Mouse (Mus musculus) Patski (cell line): ENCODE results near the gene Ccdc141. TPM values are rescaled to one million over a fixed set of nuclear protein-coding genes. Genes with fewer than 3 reads are reported as not detected.

Experiments
- ATAC-seq: fragments of 100-300 bp; one replicate; pipeline ENCODE4 v1.8.0; 2021
- CTCF ChIA-PET: fragments of 350-600 bp; sonication (Branson Sonifier 250); formaldehyde crosslinking; loops from one replicate; lab custom pipeline; 2022; ENCODE audit warnings: inconsistent platforms; lab: Charles Lee
- POLR2A ChIA-PET: fragments of 350-600 bp; sonication (Branson Sonifier 250); formaldehyde crosslinking; loops from one replicate; lab custom pipeline; 2022; ENCODE audit warnings: antibody characterized with exemption, inconsistent platforms; lab: Charles Lee
- DNase-seq: peaks from one replicate; pipeline ENCODE4 v3.0.0-alpha.2; 2011; ENCODE audit warnings: low read depth, low spot score
- H3K27me3 ChIP-seq: fragments of 371-371 bp; one replicate; pipeline ENCODE4 v1.5.1; 2021
- CTCF ChIP-seq: fragments of 100-300 bp; IDR thresholded peaks from one replicate; pipeline ENCODE4 v1.5.1; 2021
- in situ Hi-C: fragments of 300-500 bp; cut with MboI; formaldehyde crosslinking; loops from 3 replicates; pipeline ENCODE4 v1.11.1; 2018; ENCODE audit warnings: low pct_unique_long_range_greater_than_20kb, mixed read lengths
- polyA plus RNA-seq: library from polyadenylated mRNA; unstranded; gene quantifications from one replicate; pipeline ENCODE4 v1.2.3, GENCODE M21; 2021

The Ccdc141 gene
- polyA plus RNA-seq, 1 experiment from 2014 or later: 0.56 TPM

DNA sequence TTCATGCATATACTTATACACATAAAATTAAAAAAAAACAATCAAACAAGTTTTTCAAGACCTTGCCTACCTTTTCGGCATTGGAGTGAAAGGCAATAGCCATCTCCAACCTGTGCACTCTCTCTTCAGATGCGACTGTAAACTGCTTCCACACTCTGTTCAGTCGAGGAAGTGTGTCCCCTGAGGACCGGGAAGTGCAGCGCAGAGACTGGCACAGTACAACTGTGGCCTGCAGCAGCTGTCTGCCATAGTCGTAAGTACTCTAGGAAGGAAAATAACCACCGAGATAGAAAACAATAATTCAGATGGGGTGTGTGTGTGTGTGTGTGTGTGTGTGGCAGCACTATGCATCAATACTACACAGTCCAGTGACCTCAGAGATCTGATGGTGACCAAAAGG lies 20.5 kb upstream of the Ccdc141 start:
- H3K27me3 ChIP-seq: no peaks in the 10 kb centered on the region
- ChIA-PET POLR2A (no interaction called here), CTCF (interaction anchor here (1.6 kb wide), 1 partner anchor 9 kb away, joined by 4 read pairs; no protein-coding TSS in a partner anchor)
- in situ Hi-C loops: no loop called here
- TF ChIP-seq CTCF: no peak
- DNase-seq: no peak
- ATAC-seq: no peak

DNA sequence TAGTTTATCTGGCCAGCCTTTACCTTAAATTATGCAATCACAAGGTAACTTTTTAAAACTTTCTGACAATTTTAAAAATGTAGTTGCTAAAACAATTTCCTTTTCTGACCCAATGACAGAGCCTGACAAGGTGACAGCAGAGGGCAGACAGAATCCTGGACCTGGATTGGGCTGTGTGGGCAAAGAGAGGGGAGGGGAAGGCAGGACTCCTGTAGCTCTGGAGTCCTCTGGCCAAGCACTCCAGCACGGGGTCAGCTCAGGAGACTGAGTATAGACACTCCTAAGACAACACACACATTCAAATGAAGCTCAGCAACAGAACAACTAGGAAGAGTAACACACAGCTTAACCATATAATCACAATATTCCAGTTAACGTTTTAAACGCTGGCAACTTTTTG lies 19.9 kb upstream of the Ccdc141 start:
- DNase-seq: no peak
- CTCF ChIA-PET: interaction anchor here (1.6 kb wide), 1 partner anchor 9 kb away, joined by 4 read pairs; no protein-coding TSS in a partner anchor
- no peak for TF ChIP-seq CTCF
- in situ Hi-C loops: no loop called here
- POLR2A ChIA-PET: no interaction called here
- H3K27me3 ChIP-seq: no peaks in the 10 kb centered on the region
- ATAC-seq: no peak

DNA sequence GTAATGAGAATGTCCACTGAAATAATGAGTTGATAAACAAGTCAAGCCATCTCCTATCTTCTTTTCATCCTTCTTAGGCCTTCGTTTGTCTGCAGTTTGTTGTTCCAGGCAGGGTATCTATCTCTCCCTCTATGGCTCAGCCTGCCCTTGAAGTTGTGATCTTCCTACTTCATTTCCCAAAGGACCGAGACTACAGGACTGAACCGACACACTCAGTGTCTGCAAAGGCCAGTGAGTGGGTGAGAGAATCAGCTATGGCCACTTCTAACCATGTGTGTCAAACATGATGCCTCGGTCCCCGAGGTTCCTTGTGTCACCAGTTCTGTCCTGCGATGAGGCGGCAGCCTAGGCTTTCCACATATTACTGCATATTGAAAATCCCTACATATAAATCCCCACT lies 19.2 kb upstream of the Ccdc141 start:
- in situ Hi-C loops: no loop called here

DNA sequence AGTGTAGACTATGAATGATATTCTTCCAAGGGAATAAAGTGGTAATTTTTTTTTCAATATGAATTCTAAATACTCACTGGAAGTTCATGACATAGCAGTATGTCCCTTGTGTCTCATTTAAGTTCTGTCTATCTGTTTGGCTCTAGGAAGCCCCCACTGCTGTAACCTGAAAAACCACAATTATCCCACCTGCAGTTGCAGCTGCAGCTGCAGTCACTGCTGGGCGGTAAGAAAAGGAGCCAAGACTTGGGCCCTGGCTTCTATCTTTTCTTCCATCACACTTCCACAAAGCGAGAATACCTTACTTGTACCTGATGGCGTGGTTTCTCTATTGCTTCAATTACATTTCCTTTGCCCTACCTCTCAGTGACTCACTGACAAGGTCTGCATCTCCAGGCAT lies 17.1 kb upstream of the Ccdc141 start:
- CTCF ChIA-PET: no interaction called here
- H3K27me3 ChIP-seq: no peaks in the 10 kb centered on the region
- DNase-seq (no peak), ATAC-seq (no peak)
- POLR2A ChIA-PET: no interaction called here
- in situ Hi-C loops: no loop called here
- no peak for TF ChIP-seq CTCF

More for the DNA sequence above, 19.2 kb upstream of the Ccdc141 start:
- POLR2A ChIA-PET: no interaction called here
- ATAC-seq (no peak), DNase-seq (no peak)
- CTCF ChIA-PET: interaction anchor here (1.4 to 1.6 kb wide), 2 partner anchors 8 to 14 kb away, joined by 4 to 5 read pairs; no protein-coding TSS in a partner anchor
- no peaks in the 10 kb centered on the region for H3K27me3 ChIP-seq
- TF ChIP-seq CTCF: no peak

DNA sequence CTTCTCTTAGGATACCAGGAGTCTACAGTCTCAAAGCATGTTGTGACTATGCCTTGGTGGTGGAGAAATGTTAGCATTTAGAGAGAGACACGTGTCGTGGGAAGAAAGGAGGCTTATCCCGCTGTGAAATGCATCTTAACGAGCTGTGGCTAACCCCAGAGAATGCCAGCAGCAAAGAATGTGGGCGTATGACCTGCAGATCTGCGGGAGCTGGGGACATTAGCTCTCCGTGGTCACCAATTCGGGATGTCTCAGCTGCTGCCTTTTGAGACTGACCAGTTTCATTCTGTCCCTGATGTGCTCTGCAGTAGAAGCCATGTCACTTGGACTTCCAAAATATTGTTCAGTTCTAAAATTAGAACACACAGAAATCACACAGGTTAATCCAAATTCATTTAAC lies 16.5 kb upstream of the Ccdc141 start:
- in situ Hi-C loops: no loop called here
- ATAC-seq (no peak), DNase-seq (no peak)
- ChIA-PET CTCF (no interaction called here), POLR2A (no interaction called here)
- TF ChIP-seq CTCF: no peak
- H3K27me3 ChIP-seq: no peaks in the 10 kb centered on the region

DNA sequence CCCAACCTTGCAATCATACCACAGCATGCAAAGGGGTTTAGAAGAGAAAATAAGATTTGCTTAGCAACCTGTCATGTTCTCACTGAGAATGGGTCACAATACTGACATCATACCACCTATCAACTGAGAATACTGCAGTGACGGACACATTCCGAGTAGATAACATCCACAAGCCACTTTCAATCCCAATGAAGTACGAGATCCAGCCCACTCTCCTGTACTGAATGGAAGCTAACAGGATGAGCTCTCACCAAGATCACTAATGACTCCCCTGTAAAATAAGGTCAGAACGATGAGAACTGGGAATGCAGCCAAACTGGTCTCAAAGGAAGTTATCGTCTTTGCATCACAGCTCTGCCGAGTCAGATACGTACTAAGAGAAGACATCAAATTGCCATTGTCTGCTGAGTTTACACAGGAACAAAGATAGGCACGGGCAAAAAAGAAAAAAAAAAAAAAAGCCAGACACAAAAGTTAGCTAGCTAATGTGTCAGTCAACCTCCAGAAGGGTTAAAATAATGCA lies 13.7 kb upstream of the Ccdc141 start:
- DNase-seq (no peak), ATAC-seq (no peak)

DNA sequence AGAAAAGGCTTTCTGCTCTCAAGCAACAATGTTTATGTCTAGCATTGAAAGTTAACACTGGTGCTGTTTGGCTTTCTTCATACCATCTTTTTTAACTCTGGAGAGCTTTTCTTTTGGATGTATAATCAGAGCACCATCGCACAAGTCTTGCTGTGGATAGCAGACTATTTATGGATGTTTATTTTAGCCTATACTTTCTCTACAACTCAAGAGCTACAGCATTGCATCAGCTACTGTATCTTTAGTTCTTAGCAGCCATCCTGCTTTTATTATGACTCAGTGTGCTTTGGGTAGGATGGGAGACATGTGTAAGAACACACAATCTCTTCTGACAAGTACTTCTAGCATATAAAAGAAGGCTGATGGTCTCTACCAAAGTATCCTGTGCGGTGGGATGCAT lies 13.2 kb upstream of the Ccdc141 start:
- ATAC-seq (no peak), DNase-seq (no peak)
- CTCF ChIA-PET: no interaction called here
- TF ChIP-seq CTCF: no peak
- POLR2A ChIA-PET: no interaction called here
- no peaks in the 10 kb centered on the region for H3K27me3 ChIP-seq
- in situ Hi-C loops: no loop called here

More for the DNA sequence above, 13.7 kb upstream of the Ccdc141 start:
- ChIA-PET CTCF (no interaction called here), POLR2A (no interaction called here)
- TF ChIP-seq CTCF: no peak
- no peaks in the 10 kb centered on the region for H3K27me3 ChIP-seq
- in situ Hi-C loops: no loop called here

DNA sequence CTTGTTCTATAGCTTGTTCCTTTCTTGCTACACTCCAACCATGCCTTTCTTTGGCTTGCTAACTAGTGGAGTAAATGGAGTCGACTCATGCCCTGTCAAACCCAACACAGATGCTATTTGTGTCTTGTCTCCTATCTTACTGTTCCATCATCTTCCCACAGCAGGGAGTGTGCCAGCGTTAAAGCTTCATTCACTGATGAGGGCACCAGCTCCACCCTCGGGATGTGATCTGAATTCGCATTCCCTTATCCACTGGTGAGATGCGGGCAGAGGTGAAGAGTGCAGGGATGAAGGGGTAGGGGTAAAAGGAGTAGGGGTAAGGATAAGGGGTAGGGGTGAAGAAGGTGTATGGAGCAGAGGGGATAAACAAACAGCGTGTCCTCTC lies 12.6 kb upstream of the Ccdc141 start:
- TF ChIP-seq CTCF: no peak
- POLR2A ChIA-PET: no interaction called here
- DNase-seq: no peak
- CTCF ChIA-PET: no interaction called here
- no peak for ATAC-seq
- in situ Hi-C loops: no loop called here
- no peaks in the 10 kb centered on the region for H3K27me3 ChIP-seq

DNA sequence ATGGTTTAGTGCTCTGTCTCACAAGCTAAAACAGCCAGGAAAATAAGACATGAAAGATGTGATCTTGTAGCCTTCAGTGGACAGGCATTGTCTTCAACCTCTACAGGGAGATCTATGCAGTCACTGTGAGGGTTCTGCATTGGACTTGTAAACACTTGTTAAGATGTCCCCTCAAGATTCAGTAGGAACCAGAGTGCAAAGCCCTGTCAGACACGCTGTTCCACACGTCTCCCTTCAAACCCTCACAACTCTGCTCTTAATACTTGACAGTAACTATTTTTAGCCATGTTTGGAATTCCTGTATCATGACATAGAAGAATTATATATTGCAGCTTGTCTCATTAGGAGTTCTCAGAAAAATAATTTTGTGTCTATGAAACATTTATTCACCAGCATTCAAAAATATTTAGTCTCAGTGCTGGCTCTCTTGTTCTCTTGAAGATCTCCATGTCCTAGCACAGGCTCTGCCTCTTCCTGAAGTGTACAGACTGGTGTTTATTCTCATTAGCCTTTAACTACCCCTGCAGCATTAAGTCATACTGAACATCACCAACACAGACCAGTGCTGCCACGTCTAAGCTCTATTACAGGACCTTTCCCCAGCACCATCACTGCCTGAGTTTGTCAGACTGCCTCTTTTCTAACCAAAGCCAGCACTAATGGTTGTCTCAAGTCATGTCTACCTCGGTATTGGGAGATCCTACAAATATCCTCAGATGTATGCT lies 12.0 kb upstream of the Ccdc141 start:
- ChIA-PET CTCF (interaction anchor here (1.4 to 1.6 kb wide), 2 partner anchors 8 to 48 kb away, joined by 3 to 4 read pairs; no protein-coding TSS in a partner anchor), POLR2A (no interaction called here)
- H3K27me3 ChIP-seq: no peaks in the 10 kb centered on the region
- no peak for DNase-seq
- TF ChIP-seq CTCF: no peak
- in situ Hi-C loops: no loop called here
- no peak for ATAC-seq

DNA sequence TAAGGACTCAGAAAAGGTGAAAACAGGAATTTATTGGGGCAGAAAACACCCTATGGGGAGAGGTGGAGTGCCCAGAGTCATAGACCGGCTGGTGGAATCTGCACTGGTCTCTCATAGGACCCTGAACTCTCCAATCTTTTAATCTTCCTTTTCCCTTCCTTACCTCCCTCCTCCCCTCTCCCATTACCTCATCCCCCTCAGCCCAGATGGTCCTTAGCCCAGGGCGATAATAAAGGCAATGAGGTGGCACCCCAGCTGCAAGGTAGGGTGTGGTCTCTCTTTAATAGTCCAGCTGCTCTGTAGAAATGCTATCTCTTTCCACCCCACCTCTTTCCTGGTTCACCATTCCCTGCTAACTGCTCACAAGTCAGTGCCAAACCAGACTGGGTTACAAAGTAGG lies 7.0 kb upstream of the Ccdc141 start:
- CTCF ChIA-PET: no interaction called here
- no peak for ATAC-seq
- in situ Hi-C loops: no loop called here

DNA sequence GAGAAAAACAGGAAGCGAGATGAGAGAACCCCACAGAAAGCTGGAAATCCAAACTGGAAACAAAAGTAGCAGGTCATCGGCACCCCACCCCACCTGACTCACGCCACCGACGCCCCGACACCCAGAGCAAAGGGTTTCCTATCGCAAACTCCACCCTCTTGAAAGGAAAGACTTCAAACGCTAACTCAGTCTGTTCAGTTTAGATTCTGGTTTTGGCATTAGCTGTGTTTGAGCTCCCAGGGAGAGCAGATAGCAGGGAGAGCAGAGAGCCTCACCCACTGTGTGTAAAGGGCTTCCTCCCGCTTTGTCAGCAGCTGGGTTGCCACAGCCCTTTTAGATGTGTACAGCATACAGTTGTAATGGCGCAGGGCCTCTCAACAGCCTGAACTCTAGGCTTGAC lies 6.0 kb upstream of the Ccdc141 start:
- no peak for ATAC-seq

More for the DNA sequence above, 7.0 kb upstream of the Ccdc141 start:
- no peak for TF ChIP-seq CTCF
- DNase-seq: no peak
- POLR2A ChIA-PET: no interaction called here
- no peaks in the 10 kb centered on the region for H3K27me3 ChIP-seq

More for the DNA sequence above, 6.0 kb upstream of the Ccdc141 start:
- no peak for DNase-seq
- ChIA-PET CTCF (interaction anchor here (1.0 kb wide), 1 partner anchor 96 kb away, joined by 4 read pairs; no protein-coding TSS in a partner anchor), POLR2A (interaction anchor here (0.6 kb wide), 1 partner anchor 23 kb away, joined by 3 read pairs; no protein-coding TSS in a partner anchor)
- in situ Hi-C loops: no loop called here
- TF ChIP-seq CTCF: no peak
- no peaks in the 10 kb centered on the region for H3K27me3 ChIP-seq
